Mouse (Mus musculus) stomach, postnatal 0 days (tissue): ENCODE measurements around the gene Mrs2.

Experiments
- CTCF ChIP-seq: IDR thresholded peaks from 2 replicates; pipeline ENCODE4 v1.5.1; 2016; ENCODE audit warnings: antibody characterized with exemption, low read depth, mild to moderate bottlenecking, moderate library complexity
- EP300 ChIP-seq: optimal IDR thresholded peaks from 2 replicates; pipeline ENCODE3; 2016; ENCODE audit warnings: antibody characterized with exemption

DNA sequence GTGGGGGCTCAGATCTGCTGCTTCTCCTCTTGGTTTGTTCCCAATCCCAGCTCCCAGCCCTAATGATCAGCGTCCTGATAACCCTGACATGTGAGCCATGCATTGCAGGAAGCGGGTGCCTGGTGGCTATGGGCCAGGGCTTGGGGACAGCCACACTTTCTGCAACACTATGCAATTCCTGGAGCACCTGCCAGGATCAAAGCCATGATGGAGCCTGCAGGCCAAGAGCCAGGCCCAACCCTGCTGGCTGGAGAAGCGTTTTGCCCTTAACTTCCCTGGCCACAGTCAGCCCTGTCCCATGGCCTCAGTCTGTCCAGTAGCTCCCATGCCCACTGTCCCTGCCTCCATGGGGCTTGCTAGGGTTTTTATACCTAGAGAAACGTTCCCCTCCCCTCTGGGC lies 2.2 kb upstream of the Mrs2 start:
- TF ChIP-seq CTCF, result no peak
- TF ChIP-seq EP300, result no peak
